Mouse (Mus musculus) neural tube, embryonic 15.5 days (tissue): Measurements from ENCODE around the gene Jdp2. TPM values are rescaled to one million over a fixed set of nuclear protein-coding genes. Genes with fewer than 3 reads are reported as not detected.

Experiments
- polyA plus RNA-seq: library from polyadenylated mRNA; unstranded; fragments of >200 nt; fragmentation: Nextera tagmentation; extraction: Ambion mirVana; gene quantifications from 2 replicates; pipeline ENCODE4 v1.2.1, GENCODE M21; 2015

Jdp2 gene
- polyA plus RNA-seq, 1 experiment from 2014 or later = 0.69 TPM

Other genes starting within 250 kb of the Jdp2 start
- gene Tmed10, start 224.2 kb upstream of the Jdp2 start, polyA plus RNA-seq = 212 and 223 TPM in 2 replicates
- 5.7 and 6.0 TPM in 2 replicates for gene Fos, start 125.1 kb upstream of the Jdp2 start, polyA plus RNA-seq
- gene Batf, start 87.6 kb downstream of the Jdp2 start, polyA plus RNA-seq = 0.44 and 2.9 TPM in 2 replicates
- 5.4 and 5.6 TPM in 2 replicates for gene Flvcr2, start 147.5 kb downstream of the Jdp2 start, polyA plus RNA-seq
- gene Erg28, start 225.5 kb downstream of the Jdp2 start, polyA plus RNA-seq = 109 and 110 TPM in 2 replicates
- gene Ttll5, start 225.6 kb downstream of the Jdp2 start, polyA plus RNA-seq = 10.7 and 14.9 TPM in 2 replicates